Mouse (Mus musculus) kidney, postnatal 25 days (tissue): ENCODE data around the gene Chchd3.

Source experiments
- DNase-seq, 2 experiments: peaks; one replicate each; pipeline ENCODE4 v3.0.0; 2021; ENCODE audit warnings: mixed read lengths in 2 of 2

Gene Chchd3

GRCm38 (mm10) chr6:33002988-33003387, 57.1 kb downstream of the Chchd3 start:
- DNase-seq, result no peak

GRCm38 (mm10) chr6:33001271-33001670, 58.8 kb downstream of the Chchd3 start:
- peak; percentile 59 to 71 for DNase-seq

- no peak for DNase-seq
These were observed 63.5 kb downstream of the Chchd3 start for GRCm38 (mm10) chr6:32996597-32996996.

DNA sequence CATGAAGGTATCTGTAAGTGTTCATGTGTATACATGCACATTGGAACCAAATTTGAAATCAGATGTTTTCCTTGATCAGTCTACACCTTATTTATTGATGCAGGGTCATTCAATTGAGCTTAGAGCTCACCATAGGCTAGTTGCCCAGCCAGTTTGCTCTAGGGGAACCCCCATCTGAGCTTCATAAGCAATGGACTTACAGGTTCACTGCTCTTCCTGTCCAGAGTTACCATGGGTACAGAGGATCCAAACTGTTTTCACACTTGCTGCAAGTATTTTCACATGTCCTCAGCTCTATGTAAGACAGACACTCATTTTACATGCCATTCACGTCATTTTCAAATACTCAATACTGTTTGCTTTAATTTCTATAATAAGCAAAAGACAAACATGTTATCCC, 66.2 kb downstream of the Chchd3 start:
- no peak for DNase-seq

DNA sequence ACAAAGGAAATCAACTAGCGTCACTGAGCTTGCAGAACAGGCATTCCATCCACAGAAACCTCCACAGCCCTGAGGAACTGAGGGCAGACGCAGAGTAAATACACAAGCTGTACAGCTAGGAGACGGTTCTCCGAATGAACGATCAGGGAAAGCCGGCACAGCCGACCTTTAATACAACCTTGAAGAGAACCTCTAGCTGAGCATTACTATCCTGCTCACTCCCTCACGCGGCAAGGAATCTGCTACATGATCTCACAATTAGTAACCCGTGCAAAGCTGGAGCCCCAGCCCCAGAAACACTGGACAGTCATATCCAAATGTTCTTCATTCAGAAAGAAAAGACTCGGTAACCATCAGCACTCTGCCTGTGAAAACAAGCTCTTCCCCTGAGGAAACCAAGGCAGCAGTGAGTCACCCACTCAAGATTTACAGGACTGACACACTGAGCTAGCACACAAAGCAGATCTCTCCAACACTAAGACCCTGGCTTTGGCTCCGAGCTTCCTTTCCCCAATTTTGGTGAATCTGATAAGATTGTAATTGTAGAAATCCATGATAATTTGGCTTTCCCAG, 69.9 kb downstream of the Chchd3 start:
- peak; percentile 35 to 46 for DNase-seq

GRCm38 (mm10) chr6:32988561-32988960, 71.5 kb downstream of the Chchd3 start:
- no peak for DNase-seq

DNA sequence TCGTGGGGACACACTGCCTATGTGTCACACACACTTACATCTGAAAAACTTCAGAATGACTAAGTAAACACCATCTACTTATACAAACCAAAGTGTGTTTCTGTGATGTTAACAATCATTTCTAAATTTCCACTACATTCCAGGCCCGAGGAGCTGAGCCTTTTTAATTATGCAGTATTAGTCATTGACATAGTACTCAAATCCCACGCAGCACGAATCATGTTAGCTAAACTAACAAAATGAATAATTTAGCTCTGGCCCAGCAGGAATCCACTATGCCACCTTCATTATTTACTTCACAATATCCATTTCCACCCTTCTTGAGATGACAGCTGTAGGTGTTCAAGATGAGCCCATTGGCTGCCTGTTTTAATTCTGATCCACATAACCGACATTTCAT, 76.2 kb downstream of the Chchd3 start:
- DNase-seq, result no peak

- DNase-seq, result no peak
These were observed 78.8 kb downstream of the Chchd3 start for GRCm38 (mm10) chr6:32981253-32981652.

- peak; percentile 69 to 70 for DNase-seq
These were observed 81.2 kb downstream of the Chchd3 start for GRCm38 (mm10) chr6:32978811-32979210.

GRCm38 (mm10) chr6:32971926-32972325, 88.1 kb downstream of the Chchd3 start:
- DNase-seq, result no peak

DNA sequence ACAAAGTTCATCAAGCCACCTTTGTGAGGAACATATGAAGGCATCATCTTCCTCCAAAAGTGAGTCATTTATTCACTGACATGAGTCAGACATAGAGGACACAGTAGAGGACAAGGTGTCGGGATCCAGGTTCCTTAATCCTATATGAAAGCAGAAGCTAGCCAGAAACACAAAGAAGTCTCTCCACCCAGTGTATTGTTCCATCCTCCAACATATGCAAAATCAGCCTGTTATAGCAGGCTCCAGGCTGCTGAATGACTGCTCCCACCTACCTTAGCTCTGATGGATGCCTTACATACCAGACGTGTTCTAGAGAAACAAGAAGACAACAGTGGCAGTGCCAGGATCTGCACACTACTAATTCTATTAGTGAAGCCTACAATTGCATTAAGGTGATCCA, 91.1 kb downstream of the Chchd3 start:
- DNase-seq, result no peak

DNA sequence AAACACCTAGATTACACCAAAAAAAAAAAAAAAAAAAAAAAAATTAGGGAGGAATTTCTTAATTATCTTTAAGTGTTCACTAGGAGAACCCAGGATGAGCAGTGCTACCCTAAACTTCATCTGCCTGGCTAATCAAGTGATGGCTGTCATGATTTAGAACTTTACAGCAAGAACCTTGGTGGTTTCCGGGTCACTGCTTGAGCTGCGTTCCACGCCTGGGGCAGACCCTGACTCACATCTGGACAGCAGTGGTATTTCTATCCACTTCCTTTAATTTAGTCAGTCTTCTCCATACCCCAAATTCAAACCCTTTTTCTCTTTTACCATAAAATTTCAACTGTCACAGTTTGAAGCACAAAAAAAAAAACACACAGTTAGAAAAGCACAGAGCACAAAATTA, 98.0 kb downstream of the Chchd3 start:
- DNase-seq, result no peak

GRCm38 (mm10) chr6:32961477-32961876, 98.6 kb downstream of the Chchd3 start:
- DNase-seq, result peak in 1 of 2 experiments; percentile 38

- no peak for DNase-seq
These were observed 100.1 kb downstream of the Chchd3 start for GRCm38 (mm10) chr6:32959816-32960550.

DNA sequence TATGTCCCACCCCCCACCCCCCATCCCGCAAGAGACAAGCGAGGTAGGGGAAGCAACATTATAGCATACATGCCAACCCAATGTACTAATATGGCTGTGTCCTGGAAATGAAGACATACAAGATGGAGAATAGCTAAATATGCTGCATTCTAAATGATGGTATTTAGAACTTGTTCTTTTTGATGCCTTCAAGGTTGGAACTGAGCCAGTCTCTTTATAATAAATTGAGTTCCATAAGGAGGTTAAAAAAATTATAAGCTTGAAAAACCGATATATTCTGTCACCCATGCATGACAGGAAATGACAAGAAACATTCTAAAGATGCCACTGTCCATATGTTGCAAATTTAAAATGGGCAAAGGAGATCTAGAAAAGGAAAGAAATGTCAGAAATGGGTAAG, 104.6 kb downstream of the Chchd3 start:
- no peak for DNase-seq

GRCm38 (mm10) chr6:32950973-32951372, 109.1 kb downstream of the Chchd3 start:
- DNase-seq, result no peak

- DNase-seq, result no peak
These were observed 110.4 kb downstream of the Chchd3 start for GRCm38 (mm10) chr6:32949702-32950101.

GRCm38 (mm10) chr6:32947225-32947624, 112.8 kb downstream of the Chchd3 start:
- no peak for DNase-seq

GRCm38 (mm10) chr6:32944956-32945355, 115.1 kb downstream of the Chchd3 start:
- no peak for DNase-seq

- DNase-seq, result no peak
These were observed 116.4 kb downstream of the Chchd3 start for GRCm38 (mm10) chr6:32943651-32944050.

DNA sequence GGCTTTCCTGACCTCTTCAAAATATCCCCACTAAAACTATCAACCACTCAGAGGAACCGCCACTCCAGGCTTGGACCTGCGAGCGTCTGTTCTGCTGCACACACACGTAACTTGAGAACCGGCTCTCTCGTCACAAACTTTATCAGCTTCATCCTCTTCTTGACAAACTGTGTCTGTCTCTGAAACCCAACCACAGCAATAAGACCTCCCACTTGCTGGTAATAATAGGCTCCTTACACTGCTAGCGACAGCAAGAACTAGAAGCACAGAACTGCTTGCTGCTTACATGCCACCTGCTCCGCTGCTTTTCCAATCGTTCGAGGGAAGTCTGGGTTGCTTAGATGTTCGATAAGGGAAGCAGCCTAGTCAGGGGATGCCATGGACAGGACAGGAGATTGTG, 119.8 kb downstream of the Chchd3 start:
- DNase-seq, result no peak

DNA sequence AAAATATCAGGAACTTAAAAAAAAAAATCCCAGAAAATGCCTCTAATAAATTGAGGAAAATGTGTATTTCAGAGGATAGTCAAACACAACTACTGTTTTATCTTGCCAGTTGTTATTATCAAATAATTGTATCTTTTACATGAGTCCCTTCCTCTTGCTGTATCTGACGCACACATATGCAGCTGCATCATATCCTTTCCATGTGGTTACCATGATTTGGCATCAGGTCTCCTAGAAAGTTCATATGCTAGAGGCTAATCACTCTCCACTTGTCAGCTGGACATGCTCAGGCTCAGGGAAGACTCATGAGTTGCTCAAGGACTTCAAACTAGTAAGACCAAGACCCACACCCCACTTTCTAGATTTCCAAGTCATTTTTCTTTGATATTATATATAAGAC, 122.4 kb downstream of the Chchd3 start:
- no peak for DNase-seq

- DNase-seq, result no peak
These were observed 123.3 kb downstream of the Chchd3 start for GRCm38 (mm10) chr6:32936794-32937193.

- DNase-seq, result no peak
These were observed 123.7 kb downstream of the Chchd3 start for GRCm38 (mm10) chr6:32936365-32936764.

- DNase-seq, result no peak
These were observed 124.5 kb downstream of the Chchd3 start for GRCm38 (mm10) chr6:32935576-32935975.
